Mouse (Mus musculus) brown adipose tissue, adult 24 weeks (tissue): Measurements from ENCODE around the gene Ankrd13b. TPM values are rescaled to one million over a fixed set of nuclear protein-coding genes. Genes with fewer than 3 reads are reported as not detected.

Experiments used
- H3K27ac ChIP-seq: fragments of 200-500 bp; replicated peaks from 2 replicates; pipeline ENCODE4 v1.5.1; 2012; ENCODE audit warnings: low read depth, mild to moderate bottlenecking, low read length
- H3K4me1 ChIP-seq: fragments of 200-500 bp; 2 replicates; pipeline ENCODE4 v1.6.1; 2012; ENCODE audit warnings: low read length, mixed read lengths; ENCODE audit not compliant: control insufficient read depth, insufficient read depth, insufficient read length
- H3K4me3 ChIP-seq: fragments of 200-500 bp; 2 replicates; pipeline ENCODE4 v1.5.1; 2012; ENCODE audit warnings: low read depth, mild to moderate bottlenecking, low read length, moderate library complexity; ENCODE audit not compliant: insufficient read depth
- polyA plus RNA-seq: library from polyadenylated mRNA; stranded (reverse); fragments of >200 nt; gene quantifications from 2 replicates; pipeline ENCODE4 v1.2.4, GENCODE M21; 2012; ENCODE audit not compliant: missing spikeins, insufficient read depth, insufficient read length

Gene Ankrd13b
- polyA plus RNA-seq, 1 experiment, result 1.6 TPM

- Histone ChIP-seq H3K4me3 (no peak overlapping the region), H3K4me1 (peaks cover 29% of the 10 kb centered on the region), H3K27ac (no peak overlapping the region)
These were observed 11.2 kb upstream of the Ankrd13b start for GRCm38 (mm10) chr11:77500361-77501325.

GRCm38 (mm10) chr11:77499354-77499753 lies 9.9 kb upstream of the Ankrd13b start:
- Histone ChIP-seq H3K27ac (no peak overlapping the region), H3K4me3 (no peak overlapping the region), H3K4me1 (peaks cover 33% of the 10 kb centered on the region)

GRCm38 (mm10) chr11:77498261-77499139 lies 9.0 kb upstream of the Ankrd13b start:
- peaks cover 33% of the 10 kb centered on the region for H3K4me1 ChIP-seq
- H3K27ac ChIP-seq, result peak overlapping the region; percentile 96
- no peak overlapping the region for H3K4me3 ChIP-seq

DNA sequence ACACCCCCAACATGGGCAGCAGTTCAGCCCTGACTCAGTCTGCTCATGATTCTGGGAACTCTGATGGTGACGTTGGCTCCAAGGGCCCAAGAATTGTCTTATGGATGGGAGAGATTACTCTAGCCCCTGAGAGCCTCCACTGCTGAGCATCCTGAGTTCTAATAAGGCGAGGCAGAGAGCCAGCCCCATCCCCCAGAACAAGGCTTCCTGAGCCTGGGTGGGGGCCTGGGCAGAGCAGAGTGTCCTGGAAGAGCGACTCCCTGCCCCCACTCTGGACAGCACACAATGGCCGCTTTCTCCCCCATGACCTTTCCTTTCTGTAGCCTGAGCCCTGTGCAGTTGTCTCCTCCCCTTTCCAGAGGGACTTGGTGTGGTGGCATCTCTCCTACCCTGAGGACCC lies 8.4 kb upstream of the Ankrd13b start:
- H3K4me1 ChIP-seq, result peaks cover 32% of the 10 kb centered on the region
- H3K27ac ChIP-seq, result peak overlapping the region; percentile 96
- H3K4me3 ChIP-seq, result peak overlapping the region; percentile 3; the same call in 1 of the 2 replicates

DNA sequence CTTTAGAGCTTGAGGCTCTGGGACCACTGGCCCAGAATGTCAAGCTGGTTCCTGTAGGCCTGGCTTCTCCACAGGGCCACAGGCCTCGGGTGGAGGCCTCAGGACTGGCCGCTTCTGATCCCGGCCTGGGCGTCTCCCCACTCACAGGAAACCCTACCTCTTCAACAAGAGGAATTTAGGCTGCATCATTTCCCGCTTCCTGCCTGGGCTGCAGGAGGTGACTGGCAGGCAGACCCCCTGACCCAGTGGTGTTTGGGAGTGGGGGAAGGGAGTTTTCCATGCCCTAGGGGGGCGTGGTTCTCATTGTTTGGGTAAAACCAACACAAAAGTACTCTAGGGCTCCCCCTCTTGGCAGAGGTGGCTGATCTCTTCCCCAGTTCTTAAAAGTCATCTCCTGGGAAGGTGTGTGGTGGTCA lies 7.9 kb upstream of the Ankrd13b start:
- peaks cover 29% of the 10 kb centered on the region for H3K4me1 ChIP-seq
- peak overlapping the region; percentile 21 for H3K4me3 ChIP-seq
- H3K27ac ChIP-seq, result peak overlapping the region; percentile 99

DNA sequence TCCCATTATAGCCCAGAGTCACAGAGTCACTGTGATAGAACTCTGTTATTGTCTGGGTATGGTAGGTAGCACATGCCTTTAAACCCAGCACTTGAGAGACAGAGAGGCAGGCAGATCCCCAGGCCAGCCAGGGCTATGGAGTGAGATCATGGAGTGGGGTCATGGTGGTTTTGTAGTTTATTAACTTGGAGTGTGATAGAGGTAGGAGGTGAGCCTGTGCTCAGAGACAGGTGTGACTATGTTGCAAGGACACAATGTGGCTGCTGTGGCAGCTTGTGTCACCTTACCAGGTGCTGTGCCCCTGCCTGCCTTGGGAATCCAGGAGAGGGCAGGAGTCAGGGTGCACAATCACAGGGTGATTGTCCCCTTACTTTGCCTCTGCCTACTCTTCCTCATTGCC lies 6.0 kb upstream of the Ankrd13b start:
- H3K4me1 ChIP-seq, result peaks cover 41% of the 10 kb centered on the region
- peak overlapping the region; percentile 87 for H3K27ac ChIP-seq
- H3K4me3 ChIP-seq, result no peak overlapping the region

GRCm38 (mm10) chr11:77494782-77495181 lies 5.3 kb upstream of the Ankrd13b start:
- peak overlapping the region; percentile 94 for H3K4me3 ChIP-seq
- H3K4me1 ChIP-seq, result peaks cover 41% of the 10 kb centered on the region
- peak overlapping the region; percentile 87 for H3K27ac ChIP-seq

GRCm38 (mm10) chr11:77494344-77494676 lies 4.8 kb upstream of the Ankrd13b start:
- peak overlapping the region; percentile 87 for H3K27ac ChIP-seq
- peaks cover 41% of the 10 kb centered on the region for H3K4me1 ChIP-seq
- peak overlapping the region; percentile 94 for H3K4me3 ChIP-seq

- H3K4me3 ChIP-seq, result peak within 1 kb of the TSS; percentile 97
- peak within 1 kb of the TSS; percentile 95 for H3K27ac ChIP-seq
- H3K4me1 ChIP-seq, result peaks cover 39% of the 10 kb centered on the region
These were observed 4.2 kb upstream of the Ankrd13b start, which contains the start of gene Git1 for GRCm38 (mm10) chr11:77493512-77494343. Git1 (plus strand) TSS chr11:77493562.

DNA sequence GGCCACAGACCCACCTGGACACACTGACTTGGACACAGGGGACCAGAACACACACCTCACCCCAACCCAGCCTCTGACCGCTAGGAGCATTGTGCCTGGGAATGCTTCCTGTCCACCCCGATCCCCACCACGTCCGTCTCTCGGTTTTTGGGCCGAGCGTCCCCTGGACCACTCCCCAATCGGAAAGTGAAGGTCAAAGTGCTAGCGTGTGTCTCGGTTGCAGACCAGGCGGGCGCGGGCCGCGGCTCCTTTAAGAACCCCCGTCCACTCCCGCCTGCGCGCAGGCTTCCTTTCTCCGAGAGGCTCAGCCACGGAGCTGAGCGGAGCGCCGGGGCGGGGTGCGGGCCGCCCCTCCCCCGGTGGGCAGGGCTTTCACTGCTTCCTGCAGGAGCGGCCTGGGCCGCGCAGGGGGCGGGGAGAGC lies 3.4 kb upstream of the Ankrd13b start:
- Histone ChIP-seq H3K27ac (peak overlapping the region; percentile 95), H3K4me3 (peak overlapping the region; percentile 97), H3K4me1 (peaks cover 31% of the 10 kb centered on the region)

DNA sequence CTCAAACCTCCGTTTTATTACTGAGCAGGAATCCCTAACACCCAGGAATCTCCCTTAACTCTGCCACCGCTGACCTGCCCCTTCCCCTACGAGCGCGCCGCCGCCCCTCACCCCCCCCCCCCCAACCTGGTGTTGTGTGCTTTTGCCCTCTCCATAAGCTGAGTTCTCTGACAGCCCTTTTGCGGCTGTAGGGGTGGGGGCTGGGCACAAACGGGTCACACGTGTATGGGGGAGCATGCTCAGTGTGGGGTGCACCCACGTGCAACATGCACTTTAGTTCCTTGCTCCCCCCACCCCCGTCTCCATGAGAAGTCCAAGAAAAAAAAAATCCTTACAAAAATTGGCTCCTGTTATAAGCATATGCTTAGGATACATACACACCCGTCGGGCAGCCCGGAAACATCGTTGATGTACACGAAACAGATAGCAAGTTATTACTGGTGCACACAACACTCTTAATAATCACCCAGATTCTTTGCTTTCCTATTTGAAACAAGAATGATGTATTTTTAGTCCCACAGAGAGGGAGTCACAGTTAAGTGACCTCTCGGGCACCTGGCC lies 2.9 kb upstream of the Ankrd13b start:
- H3K4me3 ChIP-seq, result peak overlapping the region; percentile 97
- peaks cover 28% of the 10 kb centered on the region for H3K4me1 ChIP-seq
- H3K27ac ChIP-seq, result peak overlapping the region; percentile 95; the same call in 1 of the 2 replicates

DNA sequence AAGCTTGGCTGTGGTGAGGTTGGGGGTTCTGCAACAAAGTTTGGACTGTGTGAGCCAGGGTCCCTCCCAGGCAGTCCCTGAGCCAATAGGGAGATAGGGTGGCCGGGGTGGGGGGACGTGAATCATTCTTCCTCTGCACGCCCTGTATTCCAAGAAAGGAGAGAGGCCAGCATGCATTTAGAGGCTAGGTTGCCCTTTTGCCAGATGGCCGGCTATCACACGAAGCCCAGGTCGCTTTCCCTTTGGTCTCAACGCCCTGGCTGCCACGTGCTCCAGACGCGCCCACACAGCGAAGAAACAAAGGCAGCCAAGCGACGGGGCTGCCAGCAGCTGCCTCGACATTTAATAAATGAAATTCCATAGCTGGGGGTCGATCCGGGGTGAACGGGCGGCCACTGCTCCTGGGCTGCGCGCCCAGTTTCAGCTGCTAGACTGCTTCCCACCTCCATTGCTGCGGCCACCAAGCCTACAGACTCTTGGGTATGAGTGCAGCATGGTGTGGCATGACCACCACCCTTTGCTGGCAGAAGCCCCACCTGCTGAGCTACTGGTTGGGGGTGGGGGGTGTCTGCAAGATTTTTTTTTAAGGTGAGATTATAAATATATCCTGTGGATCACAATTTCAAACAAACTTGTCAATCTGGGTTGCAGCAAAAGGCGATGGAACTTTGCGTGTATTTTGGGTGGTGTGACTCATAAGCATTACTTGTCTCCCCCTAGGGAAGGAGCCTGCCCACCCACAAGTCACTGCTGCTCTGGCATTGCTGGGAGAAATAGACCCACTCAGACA lies 2.2 kb upstream of the Ankrd13b start:
- Histone ChIP-seq H3K4me1 (peaks cover 24% of the 10 kb centered on the region), H3K4me3 (peak overlapping the region; percentile 45)

GRCm38 (mm10) chr11:77491123-77491501 lies 1.6 kb upstream of the Ankrd13b start:
- H3K4me1 ChIP-seq, result peaks cover 20% of the 10 kb centered on the region
- H3K27ac ChIP-seq, result peak overlapping the region; percentile 58
- H3K4me3 ChIP-seq, result peak overlapping the region; percentile 45

More for the DNA sequence above, 2.2 kb upstream of the Ankrd13b start:
- peak overlapping the region; percentile 58 for H3K27ac ChIP-seq
